Mouse (Mus musculus): ENCODE measurements around the gene Cdcp2.
"Not testable (repeated sequence)": the region's sequence is repeated elsewhere in the genome, so short reads cannot be mapped to it uniquely, and the experiment has no call there.

Cdcp2 gene

GRCm38 (mm10) chr4:107091696-107092095, 5.0 kb upstream of the Cdcp2 start:
- CTCF ChIA-PET = no interaction called here

DNA sequence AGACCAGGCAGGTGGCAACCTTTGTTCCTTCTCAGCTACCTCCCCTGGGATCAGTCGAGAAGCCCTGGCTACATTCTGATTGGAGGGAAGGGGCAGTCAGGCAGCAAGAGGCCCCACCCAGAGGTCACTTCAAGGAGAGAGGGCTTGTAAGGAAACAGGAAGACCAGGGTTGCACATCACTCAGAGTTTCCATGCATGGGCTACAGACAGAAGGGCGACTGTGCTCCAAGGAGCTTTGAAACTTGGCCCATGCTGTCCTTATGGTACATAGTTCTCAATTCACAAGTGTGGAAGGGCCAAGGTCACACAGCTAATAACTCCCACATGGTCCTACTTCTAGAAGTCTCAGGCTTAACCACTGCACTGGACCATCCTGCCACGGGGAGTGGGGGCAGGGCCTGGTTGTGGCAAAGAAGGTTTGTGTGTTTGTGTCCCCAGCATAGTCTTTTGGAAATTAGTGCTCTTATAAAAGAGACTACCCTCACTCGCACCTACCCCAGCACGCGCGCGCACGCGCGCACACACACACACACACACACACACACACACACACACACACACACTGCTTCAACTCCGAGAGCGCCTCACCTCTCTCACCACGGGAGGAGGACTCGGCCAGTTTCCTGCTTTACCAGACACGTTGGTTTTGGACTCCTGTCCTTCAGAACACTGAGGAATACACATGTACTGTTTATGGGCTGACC, 2.1 kb upstream of the Cdcp2 start:
- CTCF ChIA-PET = interaction anchor here (0.6 kb wide), 1 partner anchor 478 kb away, joined by 4 read pairs; no protein-coding TSS in a partner anchor

DNA sequence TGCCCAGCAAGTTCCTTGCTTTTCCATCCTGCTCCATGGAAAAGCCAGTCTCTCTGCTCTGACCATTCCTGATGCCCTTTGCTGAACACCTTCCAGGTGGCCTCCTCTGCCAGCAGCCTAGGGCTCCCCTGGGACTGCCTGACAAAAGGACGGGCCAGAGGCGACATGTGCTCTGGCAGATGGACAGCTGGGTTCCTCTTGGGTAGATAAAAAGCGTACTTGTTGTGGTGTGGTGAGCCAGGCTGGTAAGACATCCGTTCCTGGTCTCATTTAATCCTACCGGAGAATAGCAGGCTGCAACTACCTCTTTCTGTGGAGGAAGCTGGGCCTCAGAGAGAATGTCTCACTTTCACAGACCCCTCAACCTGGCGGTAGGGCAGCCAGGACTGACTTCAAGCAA, 648 bp upstream of the Cdcp2 start:
- CTCF ChIA-PET = no interaction called here

- CTCF ChIA-PET = no interaction called here
Observed at GRCm38 (mm10) chr4:107097871-107098270, 1.2 kb downstream of the Cdcp2 start.

GRCm38 (mm10) chr4:107098375-107098774, 1.7 kb downstream of the Cdcp2 start:
- CTCF ChIA-PET = no interaction called here

- CTCF ChIA-PET = no interaction called here
Observed at GRCm38 (mm10) chr4:107098791-107099525, 2.3 kb downstream of the Cdcp2 start.

- CTCF ChIA-PET = no interaction called here
Observed at GRCm38 (mm10) chr4:107102220-107102619, 5.5 kb downstream of the Cdcp2 start.

DNA sequence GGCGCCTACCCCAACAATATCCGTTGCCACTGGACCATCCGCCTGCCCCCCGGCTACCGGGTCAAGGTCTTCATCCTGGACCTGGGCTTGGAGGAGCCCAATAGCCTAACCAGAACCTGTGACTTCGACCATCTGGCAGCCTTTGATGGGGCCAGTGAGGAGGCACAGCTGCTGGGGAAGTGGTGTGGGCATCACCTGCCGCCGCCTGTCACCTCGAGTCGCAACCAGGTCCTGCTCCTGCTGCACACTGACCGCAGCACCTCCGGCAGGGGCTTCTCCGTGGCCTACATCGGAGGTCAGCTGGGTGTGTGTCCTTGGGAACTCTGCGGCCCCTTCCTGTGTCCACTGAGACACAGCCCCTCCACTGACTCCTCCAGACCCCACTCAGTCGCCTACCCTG, 10.1 kb downstream of the Cdcp2 start:
- CTCF ChIA-PET = no interaction called here

- CTCF ChIA-PET = no interaction called here
Observed at GRCm38 (mm10) chr4:107108291-107108731, 11.6 kb downstream of the Cdcp2 start.

GRCm38 (mm10) chr4:107109181-107109580, 12.5 kb downstream of the Cdcp2 start:
- CTCF ChIA-PET = not testable (repeated sequence)

- CTCF ChIA-PET = no interaction called here
Observed at GRCm38 (mm10) chr4:107114278-107114677, 17.6 kb downstream of the Cdcp2 start.

- CTCF ChIA-PET = no interaction called here
Observed at GRCm38 (mm10) chr4:107117741-107118385, 21.2 kb downstream of the Cdcp2 start.

DNA sequence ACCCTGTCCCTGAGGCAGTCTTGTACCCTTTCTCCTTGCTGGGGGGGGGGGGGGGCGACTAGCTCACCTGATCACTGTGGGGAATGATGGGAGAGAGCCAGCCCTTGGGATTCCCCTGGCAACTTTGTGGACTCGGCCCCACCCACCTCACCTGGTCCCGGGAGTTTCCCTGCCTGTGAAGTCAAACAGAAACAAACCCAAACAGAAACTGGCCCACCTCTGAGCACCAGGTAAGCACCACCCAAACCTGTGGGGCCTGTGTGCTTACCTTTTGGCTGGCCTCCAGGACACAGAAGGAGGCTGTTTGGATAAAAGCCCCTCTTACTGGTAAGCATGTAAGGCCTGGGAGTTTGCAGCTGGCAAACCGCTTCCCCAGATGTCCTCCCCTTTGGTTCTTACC, 22.4 kb downstream of the Cdcp2 start:
- CTCF ChIA-PET = no interaction called here

GRCm38 (mm10) chr4:107120676-107121075, 24.0 kb downstream of the Cdcp2 start:
- CTCF ChIA-PET = no interaction called here

GRCm38 (mm10) chr4:107121165-107121943, 24.7 kb downstream of the Cdcp2 start:
- CTCF ChIA-PET = no interaction called here

DNA sequence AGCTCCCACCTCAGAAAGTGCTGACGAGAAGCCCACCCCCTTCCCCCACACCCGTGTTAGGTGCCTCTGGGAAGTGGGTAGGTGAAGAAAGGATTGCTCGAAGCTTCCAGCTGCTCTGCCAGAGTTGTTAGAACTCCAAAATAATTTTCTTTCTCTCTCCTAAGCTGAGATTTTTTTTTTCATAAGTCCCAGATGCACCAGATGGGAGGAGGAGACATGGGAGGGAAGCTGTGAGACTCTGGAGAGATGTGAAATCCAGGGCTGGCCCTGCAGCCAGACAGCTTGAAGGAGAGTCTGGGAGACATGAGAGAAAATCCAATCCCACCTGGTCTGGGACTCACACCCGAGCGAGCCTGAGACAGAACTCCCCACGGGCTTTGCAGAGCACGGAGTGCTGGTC, 27.7 kb downstream of the Cdcp2 start:
- CTCF ChIA-PET = no interaction called here

DNA sequence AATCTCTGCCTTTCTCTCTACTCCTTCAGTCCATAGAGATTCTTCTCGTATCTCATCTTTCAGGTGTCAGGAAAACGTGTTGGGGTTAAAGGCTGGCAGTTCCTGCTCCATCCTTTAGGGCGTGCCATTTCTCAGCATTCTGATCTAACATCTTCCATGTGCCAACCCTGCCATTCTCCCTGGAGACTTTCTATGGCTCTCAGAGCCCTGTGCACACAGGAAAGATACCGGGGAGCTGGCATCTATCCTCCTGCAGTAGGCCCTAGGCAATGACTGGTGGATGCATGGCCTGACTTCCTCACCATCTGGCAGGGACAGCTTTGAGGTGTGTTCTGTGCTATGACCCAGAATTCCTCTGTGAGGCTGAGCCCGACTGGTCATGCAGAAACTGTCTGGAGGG, 28.4 kb downstream of the Cdcp2 start:
- CTCF ChIA-PET = no interaction called here

DNA sequence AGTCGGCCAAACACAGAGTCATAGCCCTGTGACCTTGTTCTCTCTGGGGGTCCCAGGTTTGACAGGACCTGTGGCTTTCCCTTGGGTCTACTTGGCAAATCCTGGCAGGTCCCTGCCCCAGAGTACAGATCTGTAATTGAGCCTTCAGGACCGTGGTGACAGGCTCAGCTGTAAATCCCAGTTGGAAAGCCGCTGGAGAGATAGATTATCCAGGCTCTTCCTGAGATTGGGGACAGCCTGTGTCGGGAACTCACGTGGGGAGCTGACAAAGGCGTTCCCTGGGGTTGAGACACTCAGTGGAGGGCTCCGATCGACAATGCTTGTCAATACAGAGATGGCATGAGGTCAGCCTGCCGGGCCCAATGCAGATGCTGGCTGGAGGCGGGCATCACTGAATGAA, 29.7 kb downstream of the Cdcp2 start:
- CTCF ChIA-PET = no interaction called here

DNA sequence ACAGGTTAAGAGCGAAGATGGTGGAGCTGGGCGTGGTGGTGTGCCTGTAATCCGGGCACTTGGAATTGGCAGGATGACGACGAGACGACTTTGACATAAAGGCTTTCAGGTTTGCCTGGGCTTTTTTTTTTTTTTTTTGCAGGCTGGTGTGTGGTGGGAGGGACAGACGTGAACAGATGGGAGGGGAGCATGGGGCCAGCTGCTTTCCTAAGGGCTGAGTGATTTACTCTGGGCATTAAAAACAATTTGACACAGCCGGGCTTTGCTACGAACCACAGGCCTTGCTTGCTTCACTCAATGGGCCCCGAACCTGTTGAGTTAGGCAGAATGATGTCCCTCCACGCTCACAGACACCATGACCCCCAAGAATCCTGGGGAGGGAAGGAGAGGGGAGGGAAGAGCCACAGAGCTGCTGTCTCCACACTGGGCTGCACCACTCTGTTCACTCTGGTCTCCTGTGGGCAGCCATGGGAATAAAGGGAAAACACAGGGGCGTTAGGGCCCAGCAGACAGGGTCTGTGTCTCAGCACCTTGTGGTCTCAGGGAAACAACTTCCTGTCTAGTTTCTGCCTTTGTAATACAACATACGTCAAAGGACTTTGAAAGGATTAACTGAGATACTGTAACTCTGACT, 30.3 kb downstream of the Cdcp2 start:
- CTCF ChIA-PET = no interaction called here

DNA sequence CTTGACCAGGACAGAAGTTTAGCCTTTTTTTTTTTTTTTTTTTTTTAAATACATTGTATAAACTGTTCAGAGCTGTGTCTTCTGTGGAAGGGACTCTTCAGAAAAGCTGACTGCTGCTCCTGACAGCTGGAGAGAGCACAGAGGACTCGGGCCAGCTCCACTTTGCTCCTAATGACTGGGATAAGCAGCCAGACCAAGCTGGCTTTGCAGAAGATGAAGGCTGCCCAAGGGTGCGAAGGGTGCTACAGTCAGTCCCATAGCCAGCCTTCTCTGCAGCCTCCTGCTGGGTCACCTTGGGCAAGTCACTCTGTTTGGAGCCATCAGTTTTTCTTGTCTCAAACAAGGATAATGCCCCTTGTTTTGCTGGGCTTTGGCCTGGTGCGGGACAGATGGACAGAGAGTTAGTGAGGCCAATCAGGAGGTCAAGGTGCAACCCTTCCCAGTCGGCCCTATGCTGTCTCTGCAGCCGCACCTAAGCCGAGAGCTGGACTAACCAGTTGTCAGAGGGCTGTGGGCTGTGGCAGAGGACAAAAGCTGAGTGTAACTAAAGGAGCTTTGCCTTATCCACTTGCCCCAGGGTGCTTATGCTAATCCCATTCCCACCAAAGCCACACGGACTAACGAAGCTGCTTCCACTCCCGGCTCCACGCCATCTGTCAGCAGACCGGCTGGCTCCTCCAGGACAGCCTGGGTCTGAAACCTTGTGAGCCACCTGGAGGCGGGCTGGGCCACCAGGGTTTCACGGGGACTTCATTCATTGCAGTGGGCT, 31.4 kb downstream of the Cdcp2 start:
- CTCF ChIA-PET = no interaction called here

- CTCF ChIA-PET = no interaction called here
Observed at GRCm38 (mm10) chr4:107129373-107129772, 32.7 kb downstream of the Cdcp2 start.

Measured in spleen, embryonic (tissue).